Mouse (Mus musculus): Measurements from ENCODE around the gene Aff3.

GRCm38 (mm10) chr1:38662616-38663193, 2.0 kb downstream of the Aff3 start:
- TF ChIP-seq CTCF (IDR thresholded peaks at IDR 0.05; ENCODE audit: low read depth) (no peak), EP300 (IDR thresholded peaks at IDR 0.05; ENCODE audit: low read depth) (no peak)
